Mouse (Mus musculus): ENCODE results near the gene Pced1b. TPM values are rescaled to one million over a fixed set of nuclear protein-coding genes. Genes with fewer than 3 reads are reported as not detected.
A peak's percentile ranks its signal among the peaks of the same experiment; 100 is the strongest.
"Not testable (repeated sequence)": the region's sequence is repeated elsewhere in the genome, so short reads cannot be mapped to it uniquely, and the experiment has no call there.

Gene Pced1b
- polyA plus RNA-seq (2012; ENCODE audit: insufficient read depth, insufficient read length, missing spikeins), result 3.5 and 4.8 TPM in 2 replicates

GRCm38 (mm10) chr15:97246911-97247790 lies at the start of gene Pced1b, which contains the start of gene Amigo2:
Gene Pced1b (plus strand): TSS chr15:97247107.
Gene Amigo2 (minus strand): TSS chr15:97247287.
- TF ChIP-seq CTCF (IDR thresholded peaks at IDR 0.05; ENCODE audit: low read depth, low read length), result no peak
- TF ChIP-seq POLR2A (IDR thresholded peaks at IDR 0.05; ENCODE audit: borderline replicate concordance, low read depth, low read length), result no peak
- peak within 1 kb of the TSS; percentile 45 for H3K4me3 ChIP-seq (ENCODE audit: insufficient read depth, low read length)
- no peaks in the 10 kb centered on the region for H3K4me1 ChIP-seq (ENCODE audit: control insufficient read depth, insufficient read depth, low read length)
- no peak within 1 kb of the TSS for H3K27ac ChIP-seq (ENCODE audit: insufficient read depth, low read depth, low read length)

DNA sequence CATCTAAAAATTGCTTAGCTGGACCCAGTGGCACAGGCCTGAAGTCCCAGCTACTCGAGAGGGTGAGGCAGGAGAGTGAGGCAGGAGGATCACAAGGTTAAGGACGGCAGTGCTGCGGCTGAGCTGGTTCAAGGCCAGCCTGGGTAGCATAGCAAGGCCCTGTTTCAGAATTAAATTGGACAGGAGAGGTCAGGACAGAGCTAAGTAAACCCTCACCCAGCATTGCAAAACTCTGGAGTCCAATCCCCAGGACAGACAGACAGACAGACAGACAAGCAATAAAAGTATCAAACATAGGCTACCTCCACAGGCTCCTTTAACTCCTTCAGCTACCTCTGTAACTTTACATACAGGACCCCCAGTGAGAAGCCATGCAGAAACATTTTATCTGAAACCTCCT lies 42.0 kb upstream of the Pced1b start:
- no peaks in the 10 kb centered on the region for H3K4me1 ChIP-seq (ENCODE audit: control insufficient read depth, insufficient read depth, low read length)
- H3K27ac ChIP-seq (ENCODE audit: insufficient read depth, low read depth, low read length), result no peak overlapping the region
- no peak for TF ChIP-seq POLR2A (IDR thresholded peaks at IDR 0.05; ENCODE audit: borderline replicate concordance, low read depth, low read length)
- H3K4me3 ChIP-seq (ENCODE audit: insufficient read depth, low read length), result no peak overlapping the region

DNA sequence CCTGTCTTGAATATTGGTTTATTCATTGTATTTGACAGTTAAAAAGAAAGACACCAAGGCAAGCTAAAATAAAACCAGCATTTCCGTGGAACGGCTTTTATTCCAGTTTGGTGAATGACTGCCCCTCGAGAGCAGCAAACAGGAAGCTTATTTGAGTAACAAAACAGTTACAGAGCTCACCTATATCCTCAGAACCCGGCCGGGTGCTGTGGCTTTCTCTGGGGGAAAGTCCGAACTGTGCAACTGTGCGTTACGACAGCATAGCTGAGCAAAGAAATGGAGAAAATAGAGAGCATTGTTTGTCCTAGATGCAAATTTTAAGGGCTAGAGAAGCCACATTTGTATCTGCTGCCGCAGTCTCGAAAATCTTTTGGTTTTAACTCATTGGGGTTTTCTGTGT lies 41.1 kb upstream of the Pced1b start:
- H3K4me1 ChIP-seq (ENCODE audit: control insufficient read depth, insufficient read depth, low read length), result no peaks in the 10 kb centered on the region
- no peak overlapping the region for H3K4me3 ChIP-seq (ENCODE audit: insufficient read depth, low read length)
- TF ChIP-seq CTCF (IDR thresholded peaks at IDR 0.05; ENCODE audit: low read depth, low read length), result no peak
- H3K27ac ChIP-seq (ENCODE audit: insufficient read depth, low read depth, low read length), result no peak overlapping the region

DNA sequence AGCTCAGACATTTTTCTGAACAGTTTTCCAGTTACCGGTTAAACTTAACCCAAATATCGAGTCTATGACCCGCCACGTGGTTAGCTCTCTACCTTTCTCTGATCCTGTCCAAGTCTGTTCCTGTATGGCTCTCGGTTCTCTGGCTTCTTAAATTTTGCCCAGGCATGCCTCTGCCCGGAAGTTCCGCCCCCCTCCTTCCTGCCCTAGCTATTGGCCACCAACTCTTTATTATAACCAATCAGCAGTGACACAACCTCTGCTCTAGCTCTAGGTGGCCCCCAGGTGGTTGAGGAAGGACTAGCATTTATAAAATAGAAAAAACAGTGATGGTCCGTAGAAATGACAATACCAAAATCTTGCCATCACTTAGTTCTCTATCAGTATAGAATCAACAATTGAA lies 40.4 kb upstream of the Pced1b start:
- Histone ChIP-seq H3K4me1 (ENCODE audit: control insufficient read depth, insufficient read depth, low read length) (no peaks in the 10 kb centered on the region), H3K4me3 (ENCODE audit: insufficient read depth, low read length) (no peak overlapping the region), H3K27ac (ENCODE audit: insufficient read depth, low read depth, low read length) (no peak overlapping the region)
- no peak for TF ChIP-seq POLR2A (IDR thresholded peaks at IDR 0.05; ENCODE audit: borderline replicate concordance, low read depth, low read length)
- no peak for TF ChIP-seq CTCF (IDR thresholded peaks at IDR 0.05; ENCODE audit: low read depth, low read length)

DNA sequence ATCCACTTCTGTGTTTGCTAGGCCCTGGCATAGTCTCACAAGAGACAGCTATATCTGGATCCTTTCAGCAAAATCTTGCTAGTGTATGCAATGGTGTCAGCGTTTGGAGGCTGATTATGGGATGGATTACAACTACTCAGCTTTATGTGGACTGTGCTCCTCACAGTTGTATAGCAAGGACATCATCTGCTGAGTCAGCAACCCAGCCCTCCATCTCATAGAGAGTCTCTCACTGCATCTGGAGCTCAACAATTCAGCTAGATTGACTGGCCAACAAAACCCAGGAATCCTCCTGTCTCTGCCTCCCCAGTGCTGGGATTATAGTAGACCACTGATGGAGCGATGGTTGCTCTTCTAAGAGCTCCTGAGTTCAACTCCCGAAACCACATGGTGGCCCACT lies 37.2 kb upstream of the Pced1b start:
- H3K4me1 ChIP-seq (ENCODE audit: control insufficient read depth, insufficient read depth, low read length), result not testable (repeated sequence)

DNA sequence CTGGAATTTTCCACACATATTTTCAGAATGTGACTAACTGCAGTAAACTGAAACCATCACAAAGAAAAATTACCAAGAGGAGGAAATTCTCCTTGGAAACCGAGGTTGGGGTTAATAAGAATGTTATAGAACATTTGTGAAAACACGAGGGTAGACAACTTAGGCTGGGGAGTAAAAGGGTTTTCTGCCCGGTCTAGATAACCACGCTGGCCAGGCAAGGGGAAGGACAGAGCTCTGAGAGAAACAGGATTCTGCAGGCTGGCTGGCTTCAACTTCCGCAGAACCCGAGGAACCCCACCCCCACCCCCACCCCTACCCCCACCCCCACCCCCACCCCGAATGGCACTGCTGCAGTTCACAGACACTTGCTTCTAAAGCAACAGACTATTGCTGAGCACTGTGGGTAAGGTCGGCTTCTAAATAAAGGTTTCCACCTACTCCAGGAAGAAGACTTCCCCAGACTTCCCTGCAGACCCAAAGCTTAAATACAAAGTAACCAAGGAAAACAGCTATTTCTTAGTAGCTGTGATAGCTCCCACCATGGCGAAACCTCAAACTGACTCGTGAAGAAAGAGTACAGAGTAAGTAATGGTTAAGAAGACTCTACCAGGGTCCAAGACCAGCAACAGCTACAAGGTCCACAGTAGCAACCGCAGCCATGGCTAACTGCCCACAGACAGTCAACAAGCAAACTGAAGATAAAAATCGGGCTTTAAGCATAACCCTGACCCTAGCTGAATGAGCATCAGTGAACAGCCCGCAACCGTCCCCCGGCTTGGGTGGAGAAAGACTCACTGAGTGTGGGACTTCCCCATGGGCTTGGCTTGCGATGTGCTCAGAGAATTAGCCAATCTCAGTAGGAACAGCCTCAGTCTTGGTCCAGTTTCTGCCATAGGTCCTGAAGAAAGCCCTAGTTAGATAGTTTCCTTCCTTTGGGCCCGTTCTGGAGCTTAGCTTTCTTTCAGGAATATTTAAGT lies 34.1 kb upstream of the Pced1b start:
- Histone ChIP-seq H3K27ac (ENCODE audit: insufficient read depth, low read depth, low read length) (no peak overlapping the region), H3K4me3 (ENCODE audit: insufficient read depth, low read length) (no peak overlapping the region), H3K4me1 (ENCODE audit: control insufficient read depth, insufficient read depth, low read length) (no peaks in the 10 kb centered on the region)
- TF ChIP-seq CTCF (IDR thresholded peaks at IDR 0.05; ENCODE audit: low read depth, low read length) (no peak), POLR2A (IDR thresholded peaks at IDR 0.05; ENCODE audit: borderline replicate concordance, low read depth, low read length) (no peak)

More for the DNA sequence above, 37.2 kb upstream of the Pced1b start:
- H3K4me3 ChIP-seq (ENCODE audit: insufficient read depth, low read length); H3K27ac ChIP-seq (ENCODE audit: insufficient read depth, low read depth, low read length): not testable (repeated sequence)

GRCm38 (mm10) chr15:97216843-97217242 lies 30.1 kb upstream of the Pced1b start:
- Histone ChIP-seq H3K4me3 (ENCODE audit: insufficient read depth, low read length) (no peak overlapping the region), H3K4me1 (ENCODE audit: control insufficient read depth, insufficient read depth, low read length) (no peaks in the 10 kb centered on the region), H3K27ac (ENCODE audit: insufficient read depth, low read depth, low read length) (no peak overlapping the region)
- TF ChIP-seq CTCF (IDR thresholded peaks at IDR 0.05; ENCODE audit: low read depth, low read length), result no peak
- TF ChIP-seq POLR2A (IDR thresholded peaks at IDR 0.05; ENCODE audit: borderline replicate concordance, low read depth, low read length), result no peak

GRCm38 (mm10) chr15:97223431-97223830 lies 23.5 kb upstream of the Pced1b start:
- Histone ChIP-seq H3K4me3 (ENCODE audit: insufficient read depth, low read length) (no peak overlapping the region), H3K27ac (ENCODE audit: insufficient read depth, low read depth, low read length) (no peak overlapping the region), H3K4me1 (ENCODE audit: control insufficient read depth, insufficient read depth, low read length) (no peaks in the 10 kb centered on the region)
- TF ChIP-seq CTCF (IDR thresholded peaks at IDR 0.05; ENCODE audit: low read depth, low read length), result no peak
- TF ChIP-seq POLR2A (IDR thresholded peaks at IDR 0.05; ENCODE audit: borderline replicate concordance, low read depth, low read length), result no peak

GRCm38 (mm10) chr15:97224003-97224402 lies 22.9 kb upstream of the Pced1b start:
- TF ChIP-seq CTCF (IDR thresholded peaks at IDR 0.05; ENCODE audit: low read depth, low read length), result no peak
- no peak for TF ChIP-seq POLR2A (IDR thresholded peaks at IDR 0.05; ENCODE audit: borderline replicate concordance, low read depth, low read length)
- H3K4me3 ChIP-seq (ENCODE audit: insufficient read depth, low read length), result no peak overlapping the region
- H3K27ac ChIP-seq (ENCODE audit: insufficient read depth, low read depth, low read length), result no peak overlapping the region
- H3K4me1 ChIP-seq (ENCODE audit: control insufficient read depth, insufficient read depth, low read length), result no peaks in the 10 kb centered on the region
